ENCODE assay signal across 8 mouse cellular contexts in the genomic region with DNA sequence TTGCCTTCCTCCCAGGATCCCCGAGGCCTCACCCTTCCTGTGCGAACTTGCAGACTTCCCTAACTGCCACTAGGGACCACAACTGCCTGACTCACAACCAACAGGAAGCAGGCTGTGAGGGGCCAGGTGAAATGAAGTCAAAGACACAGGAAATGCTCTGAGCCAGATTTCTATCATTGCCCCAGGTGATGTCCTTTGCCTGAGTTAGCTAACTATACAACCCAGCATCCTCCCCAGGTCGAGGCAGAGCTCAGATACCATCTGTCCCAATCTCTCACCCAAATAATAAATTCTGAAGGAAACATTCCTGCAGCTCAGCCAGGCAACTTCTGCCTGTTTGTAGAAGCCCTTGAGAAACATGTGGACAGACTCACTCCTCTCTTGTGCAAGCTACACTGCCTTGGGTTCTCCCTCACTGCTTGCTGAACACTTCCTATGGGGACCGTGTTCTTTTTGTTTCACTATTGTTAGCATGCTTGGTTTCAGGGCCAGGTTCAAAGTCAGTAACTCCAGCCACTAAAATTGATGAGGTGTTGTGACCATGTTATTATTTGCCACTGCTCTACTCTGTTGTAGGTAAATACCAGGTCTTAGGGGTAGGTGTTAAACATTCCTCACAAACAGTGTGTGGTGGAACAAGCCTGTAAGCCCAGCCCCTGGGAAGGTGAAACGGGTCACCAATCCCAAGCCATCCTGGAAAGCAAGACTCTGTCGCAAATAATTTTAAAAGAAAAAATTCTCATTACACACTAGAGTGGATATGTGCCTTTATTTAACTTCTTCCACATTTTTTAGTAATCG.
A peak's percentile ranks its signal among the peaks of the same experiment; 100 is the strongest.
DNase-seq lines count a peak whose midpoint lies in the region; ATAC-seq and TF ChIP-seq lines count a peak whose summit lies in the region.

No protein-coding gene starts in this region.

- WGBS in hindbrain, postnatal 0 days = 67% methylated on average over 7 of the region's 7 CpGs
- WGBS in hindbrain, embryonic 13.5 days = 77% methylated on average over 7 of the region's 7 CpGs
- 39% methylated on average over 7 of the region's 7 CpGs for WGBS in kidney, postnatal 0 days
- WGBS in macrophage (ENCODE audit: missing documents) = 19% methylated on average over 7 of the region's 7 CpGs
- WGBS in hindbrain, embryonic 16.5 days = 75% methylated on average over 7 of the region's 7 CpGs

- no peak overlapping the region for H3K27ac ChIP-seq in hindbrain, postnatal 0 days
- no peak overlapping the region for H3K27ac ChIP-seq in hindbrain, embryonic 13.5 days
- peak overlapping the region; percentile 66 for H3K27ac ChIP-seq in gastrocnemius, adult 2 months
- peak overlapping the region; percentile 62 for H3K27ac ChIP-seq in kidney, postnatal 0 days
- peak overlapping the region; percentile 80 for H3K27ac ChIP-seq in macrophage
- no peak overlapping the region for H3K27ac ChIP-seq in hindbrain, embryonic 16.5 days (ENCODE audit: low read depth, low read length)

- no peak overlapping the region for H3K4me2 ChIP-seq in hindbrain, postnatal 0 days (ENCODE audit: low read depth, low read length)
- H3K4me2 ChIP-seq in hindbrain, embryonic 13.5 days = no peak overlapping the region
- H3K4me2 ChIP-seq in kidney, postnatal 0 days (ENCODE audit: low read length) = 0 out of 2 replicates have a peak overlapping the region, but pooled peaks have one; percentile 3
- no peak overlapping the region for H3K4me2 ChIP-seq in hindbrain, embryonic 16.5 days (ENCODE audit: low read length)

- intact Hi-C loops in gastrocnemius, adult 2 months (cut with DNase I) = no loop called here

- H3K36me3 ChIP-seq in hindbrain, postnatal 0 days (ENCODE audit: insufficient read depth, low read length) = no peaks in the 10 kb centered on the region
- H3K36me3 ChIP-seq in hindbrain, embryonic 13.5 days = no peaks in the 10 kb centered on the region
- no peaks in the 10 kb centered on the region for H3K36me3 ChIP-seq in kidney, postnatal 0 days (ENCODE audit: insufficient read depth, low read length)
- H3K36me3 ChIP-seq in macrophage (ENCODE audit: inconsistent target) = no peaks in the 10 kb centered on the region
- H3K36me3 ChIP-seq in hindbrain, embryonic 16.5 days (ENCODE audit: control insufficient read depth, insufficient read depth, low read length) = no peaks in the 10 kb centered on the region

- ATAC-seq in hindbrain, postnatal 0 days = no peak
- ATAC-seq in hindbrain, embryonic 13.5 days (ENCODE audit: low FRiP score) = no peak
- ATAC-seq in kidney, postnatal 0 days (replicated peaks; ENCODE audit: low FRiP score, low read depth) = peak; percentile 57; the same call in 1 of the 2 replicates
- ATAC-seq in hindbrain, embryonic 16.5 days = no peak

- H3K4me3 ChIP-seq in hindbrain, postnatal 0 days (ENCODE audit: low read length) = no peak overlapping the region
- H3K4me3 ChIP-seq in hindbrain, embryonic 13.5 days = no peak overlapping the region
- peak overlapping the region; percentile 1; the same call in 1 of the 2 replicates for H3K4me3 ChIP-seq in gastrocnemius, adult 2 months
- H3K4me3 ChIP-seq in kidney, postnatal 0 days (replicated peaks; ENCODE audit: low read depth, low read length) = no peak overlapping the region
- peak overlapping the region; percentile 10; the same call in 1 of the 2 replicates for H3K4me3 ChIP-seq in macrophage (ENCODE audit: inconsistent target)
- H3K4me3 ChIP-seq in hindbrain, embryonic 16.5 days (ENCODE audit: low read length) = no peak overlapping the region

- H3K79me2 ChIP-seq in macrophage (ENCODE audit: inconsistent target) = no peaks in the 10 kb centered on the region

- no peaks in the 10 kb centered on the region for H3K27me3 ChIP-seq in hindbrain, postnatal 0 days (ENCODE audit: insufficient read depth, low read length)
- no peaks in the 10 kb centered on the region for H3K27me3 ChIP-seq in hindbrain, embryonic 13.5 days
- H3K27me3 ChIP-seq in kidney, postnatal 0 days (ENCODE audit: insufficient read depth, low read length) = no peaks in the 10 kb centered on the region
- H3K27me3 ChIP-seq in hindbrain, embryonic 16.5 days (replicated peaks; ENCODE audit: control insufficient read depth, insufficient read depth, low read length) = no peaks in the 10 kb centered on the region

- no peaks in the 10 kb centered on the region for H3K4me1 ChIP-seq in hindbrain, postnatal 0 days (ENCODE audit: insufficient read depth, low read length)
- H3K4me1 ChIP-seq in hindbrain, embryonic 13.5 days (replicated peaks) = no peaks in the 10 kb centered on the region
- no peaks in the 10 kb centered on the region for H3K4me1 ChIP-seq in kidney, postnatal 0 days (replicated peaks; ENCODE audit: insufficient read depth, low read length)
- no peaks in the 10 kb centered on the region for H3K4me1 ChIP-seq in hindbrain, embryonic 16.5 days (ENCODE audit: control insufficient read depth, insufficient read depth, low read depth, low read length)

- no peak for DNase-seq in hindbrain, postnatal 0 days (ENCODE audit: low spot score)
- peak; percentile 60 for DNase-seq in gastrocnemius, adult 2 months
- peak; percentile 61 for DNase-seq in kidney, postnatal 0 days (ENCODE audit: low spot score)
- DNase-seq in urinary bladder, postnatal 25 days (ENCODE audit: low spot score) = peak; percentile 25
- DNase-seq in left cerebral cortex, adult 8-10 months (ENCODE audit: low spot score in 2 of 2) = no peak

- TF ChIP-seq CTCF in hindbrain, postnatal 0 days (IDR thresholded peaks at IDR 0.05; ENCODE audit: low read depth) = peak; percentile 31
- TF ChIP-seq CTCF in gastrocnemius, adult 2 months (IDR thresholded peaks at IDR 0.05) = peak; percentile 23
- peak; percentile 49; the same call in 1 of the 2 replicates for TF ChIP-seq CTCF in kidney, postnatal 0 days (IDR thresholded peaks at IDR 0.05; ENCODE audit: low read depth)

- no peak overlapping the region for H3K9ac ChIP-seq in hindbrain, postnatal 0 days (replicated peaks; ENCODE audit: low read length)
- H3K9ac ChIP-seq in hindbrain, embryonic 13.5 days = no peak overlapping the region
- H3K9ac ChIP-seq in kidney, postnatal 0 days (ENCODE audit: low read depth, low read length) = no peak overlapping the region
- no peak overlapping the region for H3K9ac ChIP-seq in hindbrain, embryonic 16.5 days (ENCODE audit: low read depth, low read length)

- no peaks in the 10 kb centered on the region for H3K9me3 ChIP-seq in hindbrain, postnatal 0 days (ENCODE audit: low read length)
- no peaks in the 10 kb centered on the region for H3K9me3 ChIP-seq in hindbrain, embryonic 13.5 days
- no peaks in the 10 kb centered on the region for H3K9me3 ChIP-seq in kidney, postnatal 0 days (replicated peaks; ENCODE audit: low read length)
- no peaks in the 10 kb centered on the region for H3K9me3 ChIP-seq in hindbrain, embryonic 16.5 days (ENCODE audit: control insufficient read depth, low read length)

Comparison
In these comparisons a context has a peak if more than half of its experiments do, and no peak if none do; other contexts are left out.
1. DNase-seq: peak in gastrocnemius, adult 2 months (single experiment), kidney, postnatal 0 days (single experiment) and urinary bladder, postnatal 25 days (single experiment); none in hindbrain, postnatal 0 days (single experiment) and left cerebral cortex, adult 8-10 months (0 of 2).
2. H3K27ac ChIP-seq: peak in gastrocnemius, adult 2 months (single experiment), kidney, postnatal 0 days (single experiment) and macrophage (single experiment); none in hindbrain, postnatal 0 days (single experiment), hindbrain, embryonic 13.5 days (single experiment) and hindbrain, embryonic 16.5 days (single experiment).
3. H3K4me3 ChIP-seq: peak in gastrocnemius, adult 2 months (single experiment) and macrophage (single experiment); none in hindbrain, postnatal 0 days (single experiment), hindbrain, embryonic 13.5 days (single experiment), kidney, postnatal 0 days (single experiment) and hindbrain, embryonic 16.5 days (single experiment).
4. Peak in every context shown above with its lines, with median percentiles within 50 percentile points of each other: CTCF ChIP-seq.